Mouse (Mus musculus): ENCODE results near the gene Pkp3. TPM values are rescaled to one million over a fixed set of nuclear protein-coding genes. Genes with fewer than 3 reads are reported as not detected.
"Not testable (repeated sequence)": the region's sequence is repeated elsewhere in the genome, so short reads cannot be mapped to it uniquely, and the experiment has no call there.

Pkp3 gene
- 1.6 TPM in 1 of 2 replicates, not detected in the other for polyA plus RNA-seq (2012; ENCODE audit: insufficient read depth, insufficient read length, missing spikeins)

DNA sequence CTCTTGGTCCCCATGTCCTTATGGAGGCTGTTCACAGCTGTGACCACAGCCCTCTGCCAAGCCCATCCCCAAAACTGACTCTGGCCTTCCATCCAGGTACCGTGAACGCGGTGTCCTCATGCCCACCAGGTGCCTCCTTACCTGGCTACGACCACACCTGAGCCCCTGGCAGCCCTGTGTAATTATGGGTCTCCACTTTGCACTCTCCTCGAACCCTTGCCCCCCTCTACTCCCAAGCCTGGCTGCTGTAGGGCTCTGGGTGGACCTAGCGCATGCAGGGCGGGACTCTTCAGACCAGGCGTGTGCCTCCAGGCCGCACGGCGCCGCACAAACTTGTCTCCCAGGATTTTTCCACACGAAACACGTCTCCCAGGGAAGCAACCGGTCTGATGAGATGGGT is at the start of gene Pkp3:
TSS of gene Pkp3 (plus strand) at position 378 of the 400 bp plus-strand sequence.
- 0 out of 2 replicates have a peak, but pooled peaks cover 2% of the 10 kb centered on the region for H3K4me1 ChIP-seq (ENCODE audit: control insufficient read depth, insufficient read depth, insufficient read length, low read length)
- H3K27ac ChIP-seq (replicated peaks; ENCODE audit: low read depth, low read length), result no peak within 1 kb of the TSS
- no peak within 1 kb of the TSS for H3K4me3 ChIP-seq (ENCODE audit: insufficient read depth, low read depth, low read length)

DNA sequence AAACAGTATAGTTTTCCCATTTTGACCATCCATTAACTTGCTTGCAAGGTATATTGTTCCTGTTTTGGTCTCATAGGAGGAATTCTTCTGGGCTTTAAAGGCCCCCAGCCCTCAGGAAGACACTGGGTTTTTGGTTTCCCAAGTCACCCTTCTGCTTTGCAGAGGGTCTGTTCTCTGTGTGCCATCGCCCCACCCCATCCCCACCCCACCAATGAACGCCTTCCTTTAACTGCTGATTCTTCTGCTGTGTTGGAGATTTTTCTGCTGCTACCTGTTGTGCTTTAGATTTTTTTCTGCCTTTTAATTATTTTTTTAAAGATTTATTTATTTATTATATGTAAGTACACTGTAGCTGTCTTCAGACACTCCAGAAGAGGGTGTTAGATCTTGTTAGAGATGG is 49.2 kb upstream of the Pkp3 start, which contains the start of gene Gm17387:
TSS of gene Gm17387 (plus strand) at position 301 of the 400 bp plus-strand sequence.
- Histone ChIP-seq H3K4me3 (ENCODE audit: insufficient read depth, low read depth, low read length) (no peak within 1 kb of the TSS), H3K27ac (replicated peaks; ENCODE audit: low read depth, low read length) (no peak within 1 kb of the TSS), H3K4me1 (ENCODE audit: control insufficient read depth, insufficient read depth, insufficient read length, low read length) (peaks cover 2% of the 10 kb centered on the region; the same call in 1 of the 2 replicates)

DNA sequence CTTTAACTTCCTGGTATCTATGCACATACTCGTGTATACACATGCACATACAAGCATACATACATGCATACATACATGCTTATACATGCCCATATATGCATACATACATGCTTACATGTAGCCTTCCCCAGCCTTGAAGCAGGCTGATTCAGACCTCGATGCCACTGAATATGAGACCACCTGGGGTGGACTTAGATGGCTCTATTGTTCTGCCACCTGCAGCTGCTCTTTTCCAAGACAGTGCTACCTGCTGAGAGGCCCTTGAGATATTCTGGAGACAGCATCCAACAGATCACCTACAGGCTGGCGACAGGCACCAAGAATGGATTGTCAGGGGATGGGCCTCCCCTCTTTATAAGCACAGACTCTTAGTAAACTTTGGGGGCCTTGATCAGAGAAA is 47.6 kb upstream of the Pkp3 start:
- Histone ChIP-seq H3K4me3 (ENCODE audit: insufficient read depth, low read depth, low read length) (no peak overlapping the region), H3K4me1 (ENCODE audit: control insufficient read depth, insufficient read depth, insufficient read length, low read length) (peaks cover 2% of the 10 kb centered on the region; the same call in 1 of the 2 replicates), H3K27ac (replicated peaks; ENCODE audit: low read depth, low read length) (no peak overlapping the region)

DNA sequence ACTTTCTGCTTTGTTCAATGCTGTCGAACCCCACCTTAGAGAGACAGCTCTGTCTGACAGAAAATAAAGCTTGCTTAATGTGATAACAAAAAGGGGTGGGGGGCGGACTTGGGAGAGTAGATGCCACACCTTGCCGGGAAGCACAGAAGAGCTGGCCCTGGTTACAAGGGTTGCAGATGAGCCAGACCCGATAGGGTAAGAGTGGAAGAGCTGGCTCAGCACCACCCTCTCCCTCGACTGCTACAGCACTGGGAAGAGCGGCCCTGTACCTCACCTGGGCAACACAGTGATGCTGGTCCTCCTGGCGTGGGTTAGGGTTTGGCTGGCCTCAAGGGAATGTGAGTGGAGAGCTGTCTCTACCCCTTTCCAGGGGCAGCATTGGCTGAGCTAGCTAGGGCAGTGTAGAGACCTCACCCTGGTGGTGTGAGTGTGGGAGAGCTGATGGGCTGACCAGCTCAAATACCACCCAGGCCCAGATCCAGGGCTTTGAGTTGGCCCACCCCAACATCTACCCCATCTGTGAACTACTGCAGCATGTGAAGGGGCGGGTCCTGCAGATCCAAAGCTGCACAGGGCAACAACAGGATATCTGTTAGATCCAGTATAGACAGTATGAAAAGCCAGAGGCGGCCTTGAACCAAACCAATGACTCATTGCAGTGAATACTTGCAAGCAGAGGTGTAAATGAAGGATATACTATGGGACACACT is 45.4 kb upstream of the Pkp3 start:
- Histone ChIP-seq H3K27ac (replicated peaks; ENCODE audit: low read depth, low read length) (no peak overlapping the region), H3K4me1 (ENCODE audit: control insufficient read depth, insufficient read depth, insufficient read length, low read length) (no peaks in the 10 kb centered on the region), H3K4me3 (ENCODE audit: insufficient read depth, low read depth, low read length) (no peak overlapping the region)

DNA sequence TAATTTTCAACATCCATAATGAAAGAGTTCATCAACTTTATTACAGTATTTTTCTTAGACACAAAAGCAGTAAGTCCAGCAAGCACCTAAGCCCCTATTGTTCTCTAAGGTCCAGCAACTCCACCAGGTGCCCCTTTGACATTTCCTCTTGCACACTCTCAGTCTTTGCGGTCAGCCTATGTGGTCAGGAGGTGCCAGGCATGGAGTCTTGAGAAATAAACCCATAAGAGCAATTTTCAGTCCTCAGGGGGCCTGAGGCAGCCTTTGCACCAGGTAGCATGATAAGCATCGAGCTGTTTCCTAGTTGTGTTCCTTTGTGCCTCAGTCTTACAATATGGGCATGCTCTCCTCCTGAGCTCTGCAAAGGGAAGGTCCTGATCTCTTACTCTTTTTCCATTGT is 41.4 kb upstream of the Pkp3 start:
- H3K4me1 ChIP-seq (ENCODE audit: control insufficient read depth, insufficient read depth, insufficient read length, low read length); H3K27ac ChIP-seq (replicated peaks; ENCODE audit: low read depth, low read length); H3K4me3 ChIP-seq (ENCODE audit: insufficient read depth, low read depth, low read length): not testable (repeated sequence)

DNA sequence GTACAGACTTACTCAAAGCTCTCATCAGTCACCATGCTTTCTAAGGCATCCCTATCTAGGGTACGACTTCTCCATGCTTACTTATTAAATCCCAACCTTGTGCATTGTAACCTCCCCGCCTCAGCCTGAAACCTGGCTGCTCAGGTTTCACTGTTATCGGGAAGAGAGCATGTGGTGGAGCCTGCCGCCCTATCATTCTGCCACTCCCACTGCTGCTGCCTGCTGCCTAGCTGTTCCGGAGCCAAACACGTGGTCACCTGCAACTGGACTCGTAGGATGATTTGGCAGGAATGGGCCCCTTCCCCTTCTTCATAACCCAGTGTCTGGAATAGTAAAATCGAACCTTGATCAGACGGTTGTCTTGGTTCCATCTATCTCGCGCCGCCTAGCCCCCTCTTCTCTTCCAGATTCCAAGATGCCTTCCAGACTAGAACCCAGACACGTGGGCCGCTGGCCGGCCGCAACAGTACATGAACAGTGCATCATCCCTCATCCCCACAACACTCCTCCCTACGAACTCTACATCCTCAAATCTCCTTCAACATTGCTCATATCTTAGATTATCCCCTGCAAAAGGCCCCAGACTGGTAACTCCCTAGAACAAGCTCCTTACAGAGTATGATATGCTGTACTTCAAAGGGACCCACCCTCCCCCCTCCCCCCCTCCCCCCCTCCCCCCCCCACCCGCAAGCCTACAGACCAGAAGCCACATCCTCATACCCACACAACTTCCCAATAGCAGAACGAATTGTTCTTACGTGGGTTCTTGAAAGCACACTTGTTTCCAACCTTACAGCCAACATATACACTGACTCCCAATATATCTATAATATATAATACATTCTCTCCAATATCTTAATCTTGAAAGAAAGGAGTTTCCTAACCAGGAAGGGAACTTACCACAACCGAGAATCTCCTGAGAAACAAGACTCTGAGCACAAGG is 39.7 kb upstream of the Pkp3 start:
- Histone ChIP-seq H3K4me3 (ENCODE audit: insufficient read depth, low read depth, low read length) (no peak overlapping the region), H3K4me1 (ENCODE audit: control insufficient read depth, insufficient read depth, insufficient read length, low read length) (no peaks in the 10 kb centered on the region), H3K27ac (replicated peaks; ENCODE audit: low read depth, low read length) (no peak overlapping the region)

DNA sequence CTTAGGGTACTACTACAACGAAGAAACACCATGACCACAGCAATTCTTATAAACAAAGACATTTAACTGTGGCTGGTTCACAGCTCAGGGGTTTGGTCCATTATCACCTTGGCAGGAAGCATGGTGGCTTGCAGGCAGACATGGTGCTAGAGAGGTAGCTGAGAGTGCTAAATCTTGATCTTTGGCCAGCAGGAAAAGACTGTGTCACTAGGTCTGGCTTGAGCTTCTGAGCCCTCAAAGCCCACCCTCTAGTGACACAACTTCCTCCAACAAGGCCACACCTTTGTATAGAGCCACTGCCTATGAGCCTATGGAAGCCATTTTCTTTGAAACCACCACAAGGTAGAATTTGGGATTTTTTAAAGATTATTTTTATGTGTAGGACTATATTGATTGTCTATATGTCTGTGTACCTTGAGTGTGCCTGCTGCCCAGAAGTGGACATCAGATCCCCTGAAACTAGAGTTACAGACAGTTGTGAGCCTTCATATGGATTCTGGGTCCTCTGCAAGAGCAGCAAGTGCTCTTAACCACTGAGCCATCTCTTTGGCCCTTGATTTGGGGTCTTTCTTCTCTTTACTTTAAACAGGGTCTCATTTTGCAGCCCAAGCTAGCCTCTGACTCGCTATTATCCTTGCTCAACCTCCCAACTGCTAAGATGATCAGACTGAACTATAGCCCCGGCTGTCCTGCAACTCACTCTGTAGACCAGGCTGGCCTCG is 38.5 kb upstream of the Pkp3 start:
- Histone ChIP-seq H3K27ac (replicated peaks; ENCODE audit: low read depth, low read length) (no peak overlapping the region), H3K4me3 (ENCODE audit: insufficient read depth, low read depth, low read length) (no peak overlapping the region), H3K4me1 (ENCODE audit: control insufficient read depth, insufficient read depth, insufficient read length, low read length) (no peaks in the 10 kb centered on the region)

DNA sequence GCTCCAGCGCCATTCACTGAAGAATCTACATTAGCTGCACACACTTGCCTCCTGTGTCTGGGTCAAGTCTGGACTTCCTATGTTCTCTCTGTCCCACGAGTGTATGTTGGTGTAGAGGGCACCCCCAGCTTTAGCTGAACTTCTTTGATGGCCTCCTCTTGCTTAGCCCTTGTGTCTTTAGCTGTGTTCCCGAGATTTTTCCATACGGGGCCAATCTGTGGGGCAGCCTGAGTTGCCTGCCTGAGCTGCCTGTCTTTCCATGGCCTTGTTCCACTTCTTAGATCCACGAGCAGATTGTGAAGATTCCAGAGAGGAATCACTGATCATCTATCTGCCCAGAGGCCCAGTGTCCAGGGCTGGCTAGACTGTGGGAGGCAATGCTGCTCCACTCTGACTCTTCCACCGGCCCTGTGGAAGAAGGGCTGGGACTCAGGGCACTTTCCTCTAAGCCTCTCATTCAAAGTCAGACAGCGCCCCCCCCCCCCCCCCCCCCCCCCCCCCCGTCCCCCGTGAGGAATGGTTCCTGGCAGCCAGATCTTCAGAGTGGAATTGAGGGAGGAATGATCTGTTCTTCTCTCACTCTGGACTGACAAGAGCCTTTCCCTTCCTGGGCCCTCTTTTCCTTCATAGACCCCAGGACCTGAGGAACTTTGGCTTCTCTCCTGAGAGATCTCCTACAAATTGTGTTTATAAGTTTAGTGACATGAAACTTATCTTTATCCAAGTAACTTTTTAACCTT is 37.0 kb upstream of the Pkp3 start:
- no peak overlapping the region for H3K4me3 ChIP-seq (ENCODE audit: insufficient read depth, low read depth, low read length)
- no peaks in the 10 kb centered on the region for H3K4me1 ChIP-seq (ENCODE audit: control insufficient read depth, insufficient read depth, insufficient read length, low read length)
- peak overlapping the region; percentile 54 for H3K27ac ChIP-seq (replicated peaks; ENCODE audit: low read depth, low read length)

DNA sequence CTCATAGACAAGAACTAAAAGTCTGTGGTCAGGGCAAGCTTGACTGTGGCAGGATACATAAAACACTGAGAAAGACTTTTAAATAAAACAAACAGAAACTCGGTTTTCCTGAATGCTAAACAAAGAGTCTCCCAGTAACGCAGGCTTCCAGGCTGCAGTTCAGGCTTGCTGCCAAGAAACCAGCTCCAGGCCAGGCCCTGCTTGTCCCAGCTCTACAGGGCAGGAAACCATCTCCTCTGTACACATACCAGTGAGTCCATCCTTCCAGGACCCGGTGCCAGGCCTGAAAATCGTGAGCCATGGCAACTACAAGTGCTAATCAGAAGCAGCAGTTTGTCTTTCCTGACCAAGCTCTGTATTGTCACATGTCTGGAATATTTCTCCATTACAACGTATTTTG is 36.4 kb upstream of the Pkp3 start:
- no peak overlapping the region for H3K4me3 ChIP-seq (ENCODE audit: insufficient read depth, low read depth, low read length)
- H3K4me1 ChIP-seq (ENCODE audit: control insufficient read depth, insufficient read depth, insufficient read length, low read length), result peaks cover 2% of the 10 kb centered on the region; the same call in 1 of the 2 replicates
- H3K27ac ChIP-seq (replicated peaks; ENCODE audit: low read depth, low read length), result peak overlapping the region; percentile 54

DNA sequence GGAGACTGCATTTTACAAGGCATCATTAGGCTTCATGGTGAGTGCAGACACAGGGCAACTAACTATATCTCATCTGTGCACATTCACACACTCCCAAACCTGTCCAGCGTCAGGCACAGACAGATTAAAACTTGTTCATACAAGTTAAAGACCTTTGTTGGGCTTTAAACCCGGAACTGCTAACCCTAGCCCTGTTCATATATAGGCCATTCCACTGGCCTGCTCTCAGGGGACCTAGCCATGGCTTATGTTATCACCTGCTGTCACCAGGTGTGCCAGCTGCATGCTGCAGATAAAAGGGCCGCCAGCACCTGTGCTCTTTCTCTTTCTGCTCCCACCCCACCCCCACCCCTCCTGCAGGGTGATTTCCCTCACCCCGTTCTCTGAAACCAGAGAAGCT is 35.5 kb upstream of the Pkp3 start:
- H3K27ac ChIP-seq (replicated peaks; ENCODE audit: low read depth, low read length), result no peak overlapping the region
- H3K4me3 ChIP-seq (ENCODE audit: insufficient read depth, low read depth, low read length), result no peak overlapping the region
- H3K4me1 ChIP-seq (ENCODE audit: control insufficient read depth, insufficient read depth, insufficient read length, low read length), result peaks cover 7% of the 10 kb centered on the region; the same call in 1 of the 2 replicates

DNA sequence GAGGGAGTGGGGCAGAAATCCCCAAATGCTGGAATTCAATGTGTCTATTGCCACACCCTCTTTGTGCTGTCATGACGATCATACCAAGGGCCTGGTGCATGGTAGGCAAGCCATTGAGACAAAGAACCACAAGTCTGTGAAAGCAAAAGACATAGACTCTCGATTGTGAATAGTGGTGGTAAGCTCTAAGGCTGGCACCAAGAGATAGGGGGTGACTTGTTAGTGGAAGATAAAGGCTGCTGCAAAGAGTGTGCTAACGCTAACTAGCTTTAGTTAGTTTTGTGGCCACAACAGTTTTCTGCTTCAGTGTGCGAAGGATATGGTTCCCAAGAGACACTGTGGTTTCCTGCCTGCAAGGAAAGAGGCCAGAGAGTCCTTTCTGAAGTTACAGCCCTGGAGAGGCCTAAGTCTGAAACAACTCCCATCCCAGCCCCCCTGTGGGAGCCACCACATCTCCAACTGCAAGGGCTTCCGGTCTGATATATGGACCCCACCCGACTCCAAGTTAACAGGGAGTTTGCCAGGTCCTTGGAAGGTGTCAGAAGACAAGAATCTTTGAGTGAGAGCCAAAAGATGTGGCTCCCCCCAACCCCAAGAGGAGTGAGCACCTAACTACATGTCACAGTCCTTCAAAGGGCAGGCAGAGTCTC is 31.0 kb upstream of the Pkp3 start:
- H3K4me3 ChIP-seq (ENCODE audit: insufficient read depth, low read depth, low read length), result peak overlapping the region; percentile 28
- H3K27ac ChIP-seq (replicated peaks; ENCODE audit: low read depth, low read length), result peak overlapping the region; percentile 95
- peaks cover 7% of the 10 kb centered on the region; the same call in 1 of the 2 replicates for H3K4me1 ChIP-seq (ENCODE audit: control insufficient read depth, insufficient read depth, insufficient read length, low read length)

DNA sequence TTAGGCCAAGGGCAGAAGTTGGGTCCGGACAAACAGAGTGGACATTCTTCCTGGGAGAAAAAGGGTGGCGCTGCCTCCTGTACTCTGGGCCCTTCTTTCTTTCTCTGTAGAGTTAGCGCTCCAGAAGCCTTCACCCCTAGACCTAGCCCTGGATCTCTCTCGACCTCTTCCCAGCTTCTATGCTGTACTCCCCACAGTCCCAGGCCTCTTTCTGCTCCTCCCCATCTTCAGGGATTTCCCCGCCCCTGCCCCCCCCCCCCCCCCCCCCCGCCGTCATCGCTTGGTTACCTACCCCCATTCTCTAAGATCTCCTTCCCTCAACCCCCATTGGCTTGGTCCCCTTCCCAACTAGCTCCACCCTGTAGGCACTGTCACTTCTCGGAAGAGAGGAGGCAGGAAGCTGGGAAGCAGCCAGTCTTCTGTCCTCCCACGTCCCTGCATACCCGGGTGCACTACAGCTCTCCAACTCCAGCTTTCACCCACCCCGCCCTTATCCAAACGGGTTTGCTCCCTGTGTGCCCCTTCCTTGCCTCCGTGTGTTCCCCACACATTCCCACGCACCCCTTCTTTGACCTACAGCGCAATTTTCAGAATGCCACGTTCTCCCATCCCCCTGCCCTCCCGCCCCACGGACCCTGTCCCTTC is 30.3 kb upstream of the Pkp3 start:
- Histone ChIP-seq H3K4me1 (ENCODE audit: control insufficient read depth, insufficient read depth, insufficient read length, low read length) (peaks cover 7% of the 10 kb centered on the region; the same call in 1 of the 2 replicates), H3K4me3 (ENCODE audit: insufficient read depth, low read depth, low read length) (peak overlapping the region; percentile 45), H3K27ac (replicated peaks; ENCODE audit: low read depth, low read length) (peak overlapping the region; percentile 95)

All from brown adipose tissue, adult 24 weeks (tissue).